ENCODE assay signal across 8 mouse cellular contexts in genomic region chr15:102099771-102100160, GRCm38 (mm10). TPM values are rescaled to one million over a fixed set of nuclear protein-coding genes. Genes with fewer than 3 reads are reported as not detected.
DNase-seq lines count a peak whose midpoint lies in the region; ATAC-seq and TF ChIP-seq lines count a peak whose summit lies in the region.

No protein-coding gene starts in this region.

- H3K9me3 ChIP-seq in embryonic facial prominence, embryonic 11.5 days (replicated peaks; ENCODE audit: control insufficient read depth, low read length), result no peaks in the 10 kb centered on the region
- H3K9me3 ChIP-seq in intestine, embryonic 16.5 days (ENCODE audit: control insufficient read depth, low read length), result no peaks in the 10 kb centered on the region
- H3K9me3 ChIP-seq in neural tube, embryonic 13.5 days, result no peaks in the 10 kb centered on the region

- H3K4me2 ChIP-seq in embryonic facial prominence, embryonic 11.5 days (ENCODE audit: low read depth, low read length), result peak overlapping the region; percentile 80
- H3K4me2 ChIP-seq in intestine, embryonic 16.5 days (ENCODE audit: low read depth, low read length), result peak overlapping the region; percentile 96
- H3K4me2 ChIP-seq in neural tube, embryonic 13.5 days, result peak overlapping the region; percentile 78

- ATAC-seq in embryonic facial prominence, embryonic 11.5 days (replicated peaks; ENCODE audit: insufficient number of reproducible peaks, low FRiP score, low TSS enrichment, low read depth), result no peak
- ATAC-seq in intestine, embryonic 16.5 days, result no peak
- no peak for ATAC-seq in neural tube, embryonic 13.5 days (ENCODE audit: low read depth)

- peaks cover 11% of the 10 kb centered on the region for H3K36me3 ChIP-seq in embryonic facial prominence, embryonic 11.5 days (replicated peaks; ENCODE audit: control insufficient read depth, insufficient read depth, low read depth, low read length)
- H3K36me3 ChIP-seq in intestine, embryonic 16.5 days (ENCODE audit: control insufficient read depth, insufficient read depth, low read length), result peaks cover 7% of the 10 kb centered on the region; the same call in 1 of the 2 replicates
- peaks cover 36% of the 10 kb centered on the region for H3K36me3 ChIP-seq in neural tube, embryonic 13.5 days

- H3K27ac ChIP-seq in embryonic facial prominence, embryonic 11.5 days (replicated peaks; ENCODE audit: low read depth, low read length), result no peak overlapping the region; the same call in 1 of the 2 replicates
- peak overlapping the region; percentile 96 for H3K27ac ChIP-seq in intestine, embryonic 16.5 days (ENCODE audit: low read length)
- H3K27ac ChIP-seq in neural tube, embryonic 13.5 days (replicated peaks), result peak overlapping the region; percentile 84

- H3K27me3 ChIP-seq in embryonic facial prominence, embryonic 11.5 days (ENCODE audit: control insufficient read depth, insufficient read depth, low read length), result no peaks in the 10 kb centered on the region
- H3K27me3 ChIP-seq in intestine, embryonic 16.5 days (replicated peaks; ENCODE audit: control insufficient read depth, insufficient read depth, low read length), result no peaks in the 10 kb centered on the region
- peaks cover 49% of the 10 kb centered on the region for H3K27me3 ChIP-seq in neural tube, embryonic 13.5 days

- TF ChIP-seq POLR2A in lung, adult 2 months (IDR thresholded peaks at IDR 0.05; ENCODE audit: borderline replicate concordance, extremely low read depth, low read depth, low read length), result no peak

- DNase-seq in lung, adult 2 months, result no peak
- DNase-seq in lung, postnatal 36 days, result no peak
- no peak for DNase-seq in embryonic facial prominence, embryonic 11.5 days (ENCODE audit: low spot score)
- DNase-seq in urinary bladder, postnatal 14 days (ENCODE audit: low spot score), result no peak
- no peak for DNase-seq in cerebellum, postnatal 36 days
- no peak for DNase-seq in ovary, postnatal 10 days (ENCODE audit: low spot score)

- 27% methylated on average over 8 of the region's 8 CpGs for WGBS in lung, adult 2 months
- 18% methylated on average over 8 of the region's 8 CpGs for WGBS in embryonic facial prominence, embryonic 11.5 days
- 22% methylated on average over 8 of the region's 8 CpGs for WGBS in intestine, embryonic 16.5 days
- 26% methylated on average over 8 of the region's 8 CpGs for WGBS in neural tube, embryonic 13.5 days

- H3K4me3 ChIP-seq in lung, adult 2 months (replicated peaks; ENCODE audit: extremely low read depth, low read depth, low read length), result peak overlapping the region; percentile 68
- peak overlapping the region; percentile 46 for H3K4me3 ChIP-seq in embryonic facial prominence, embryonic 11.5 days (ENCODE audit: low read depth, low read length)
- peak overlapping the region; percentile 69 for H3K4me3 ChIP-seq in intestine, embryonic 16.5 days (ENCODE audit: low read length)
- peak overlapping the region; percentile 48 for H3K4me3 ChIP-seq in neural tube, embryonic 13.5 days

- no peak for TF ChIP-seq CTCF in lung, adult 2 months (IDR thresholded peaks at IDR 0.05; ENCODE audit: insufficient read depth, low read length)

- peak overlapping the region; percentile 50 for H3K9ac ChIP-seq in embryonic facial prominence, embryonic 11.5 days (replicated peaks; ENCODE audit: low read length)
- peak overlapping the region; percentile 83 for H3K9ac ChIP-seq in intestine, embryonic 16.5 days (ENCODE audit: low read depth, low read length)
- H3K9ac ChIP-seq in neural tube, embryonic 13.5 days, result peak overlapping the region; percentile 71

- peaks cover 16% of the 10 kb centered on the region for H3K4me1 ChIP-seq in lung, adult 2 months (ENCODE audit: control insufficient read depth, insufficient read depth, low read length)
- peaks cover 35% of the 10 kb centered on the region for H3K4me1 ChIP-seq in embryonic facial prominence, embryonic 11.5 days (ENCODE audit: control insufficient read depth, insufficient read depth, low read length)
- H3K4me1 ChIP-seq in intestine, embryonic 16.5 days (ENCODE audit: control insufficient read depth, insufficient read depth, low read length), result peaks cover 60% of the 10 kb centered on the region
- peaks cover 70% of the 10 kb centered on the region for H3K4me1 ChIP-seq in neural tube, embryonic 13.5 days (replicated peaks)

RNA-seq across cellular contexts. Expression of gene Tns2, which starts 0.4 kb away (rescaled TPM):
- polyA plus RNA-seq in lung, adult 2 months (2012; rRNA removed), result 255 and 329 TPM in 2 replicates
- 14.0 and 14.4 TPM in 2 replicates for polyA plus RNA-seq in embryonic facial prominence, embryonic 11.5 days (2014; fragmentation: Nextera tagmentation; extraction: Ambion mirVana)
- 26.4 and 28.6 TPM in 2 replicates for polyA plus RNA-seq in intestine, embryonic 16.5 days (2015; fragmentation: Nextera tagmentation; extraction: Ambion mirVana)
- 10.5 and 15.9 TPM in 2 replicates for polyA plus RNA-seq in neural tube, embryonic 13.5 days (2015; fragmentation: Nextera tagmentation; extraction: Ambion mirVana)

RNA-seq across cellular contexts. Expression of gene Eif4b, which starts 26.2 kb away (rescaled TPM):
- polyA plus RNA-seq in lung, adult 2 months (2012; rRNA removed), result 47.3 and 87.1 TPM in 2 replicates
- 121 and 130 TPM in 2 replicates for polyA plus RNA-seq in embryonic facial prominence, embryonic 11.5 days (2014; fragmentation: Nextera tagmentation; extraction: Ambion mirVana)
- 112 and 117 TPM in 2 replicates for polyA plus RNA-seq in intestine, embryonic 16.5 days (2015; fragmentation: Nextera tagmentation; extraction: Ambion mirVana)
- polyA plus RNA-seq in neural tube, embryonic 13.5 days (2015; fragmentation: Nextera tagmentation; extraction: Ambion mirVana), result 81.2 and 90.3 TPM in 2 replicates

RNA-seq across cellular contexts. Expression of gene Spryd3, which starts 36.3 kb away (rescaled TPM):
- 40.8 and 55.2 TPM in 2 replicates for polyA plus RNA-seq in lung, adult 2 months (2012; rRNA removed)
- polyA plus RNA-seq in embryonic facial prominence, embryonic 11.5 days (2014; fragmentation: Nextera tagmentation; extraction: Ambion mirVana), result 8.2 and 9.3 TPM in 2 replicates
- 27.5 and 28.0 TPM in 2 replicates for polyA plus RNA-seq in intestine, embryonic 16.5 days (2015; fragmentation: Nextera tagmentation; extraction: Ambion mirVana)
- polyA plus RNA-seq in neural tube, embryonic 13.5 days (2015; fragmentation: Nextera tagmentation; extraction: Ambion mirVana), result 54.1 and 55.9 TPM in 2 replicates

RNA-seq across cellular contexts. Expression of gene Igfbp6, which starts 44.4 kb away (rescaled TPM):
- 337 and 400 TPM in 2 replicates for polyA plus RNA-seq in lung, adult 2 months (2012; rRNA removed)
- polyA plus RNA-seq in embryonic facial prominence, embryonic 11.5 days (2014; fragmentation: Nextera tagmentation; extraction: Ambion mirVana), result 0.70 TPM in 1 of 2 replicates, not detected in the other
- polyA plus RNA-seq in intestine, embryonic 16.5 days (2015; fragmentation: Nextera tagmentation; extraction: Ambion mirVana), result 11.8 and 11.9 TPM in 2 replicates
- 0.36 and 1.2 TPM in 2 replicates for polyA plus RNA-seq in neural tube, embryonic 13.5 days (2015; fragmentation: Nextera tagmentation; extraction: Ambion mirVana)

RNA-seq across cellular contexts. Expression of gene Soat2, which starts 50.6 kb away (rescaled TPM):
- 1.1 and 1.2 TPM in 2 replicates for polyA plus RNA-seq in lung, adult 2 months (2012; rRNA removed)
- polyA plus RNA-seq in embryonic facial prominence, embryonic 11.5 days (2014; fragmentation: Nextera tagmentation; extraction: Ambion mirVana), result 0.10 TPM in 1 of 2 replicates, not detected in the other
- 25.0 and 31.2 TPM in 2 replicates for polyA plus RNA-seq in intestine, embryonic 16.5 days (2015; fragmentation: Nextera tagmentation; extraction: Ambion mirVana)
- 0.11 TPM in 1 of 2 replicates, not detected in the other for polyA plus RNA-seq in neural tube, embryonic 13.5 days (2015; fragmentation: Nextera tagmentation; extraction: Ambion mirVana)
